Mouse (Mus musculus) liver, postnatal 0 days (tissue): ENCODE results near the gene Gm21987. TPM values are rescaled to one million over a fixed set of nuclear protein-coding genes. Genes with fewer than 3 reads are reported as not detected.

Source experiments
- ATAC-seq: fragments of 200-750 bp; cut with Nextera tagmentation; 2 replicates; pipeline ENCODE4 v1.8.0; 2017; ENCODE audit warnings: mild to moderate bottlenecking, moderate library complexity
- DNase-seq: peaks from one replicate; pipeline ENCODE4 v3.0.0-alpha.2; 2016
- H3K27ac ChIP-seq: fragments of 300-500 bp; sonication (generic); 2 replicates; pipeline ENCODE4 v1.5.1; 2014; ENCODE audit warnings: antibody characterized with exemption, moderate library complexity, mild to moderate bottlenecking, low read depth
- H3K27me3 ChIP-seq: fragments of 300-500 bp; sonication (generic); 2 replicates; pipeline ENCODE4 v1.6.1; 2014; ENCODE audit warnings: low read length, control low read depth, mixed read lengths; ENCODE audit not compliant: insufficient read depth
- H3K36me3 ChIP-seq: fragments of 300-500 bp; sonication (generic); replicated peaks from 2 replicates; pipeline ENCODE4 v1.6.1; 2014; ENCODE audit warnings: mild to moderate bottlenecking, control low read depth, low read length, moderate library complexity, mixed read lengths; ENCODE audit not compliant: insufficient read depth
- H3K4me1 ChIP-seq: fragments of 300-500 bp; sonication (generic); 2 replicates; pipeline ENCODE4 v1.6.1; 2014; ENCODE audit warnings: antibody characterized with exemption, mild to moderate bottlenecking, control low read depth; ENCODE audit not compliant: insufficient read depth
- H3K4me2 ChIP-seq: fragments of 300-500 bp; sonication (generic); 2 replicates; pipeline ENCODE4 v1.6.1; 2014; ENCODE audit warnings: low read depth, mild to moderate bottlenecking, low read length, moderate library complexity, mixed read lengths
- H3K4me3 ChIP-seq: fragments of 300-500 bp; sonication (generic); 2 replicates; pipeline ENCODE4 v1.5.1; 2014; ENCODE audit warnings: low read depth, low read length
- H3K9ac ChIP-seq: fragments of 300-500 bp; sonication (generic); replicated peaks from 2 replicates; pipeline ENCODE4 v1.6.1; 2014; ENCODE audit warnings: mild to moderate bottlenecking, moderate library complexity
- H3K9me3 ChIP-seq: fragments of 300-500 bp; sonication (generic); 2 replicates; pipeline ENCODE4 v1.6.1; 2016; ENCODE audit warnings: mild to moderate bottlenecking, control low read depth, low read length, mixed read lengths
- CTCF ChIP-seq: sonication (generic); IDR thresholded peaks from 2 replicates; pipeline ENCODE4 v1.5.1; 2016; ENCODE audit warnings: antibody characterized with exemption, low read depth
- EP300 ChIP-seq: IDR thresholded peaks from 2 replicates; pipeline ENCODE4 v1.6.1; 2016; ENCODE audit warnings: antibody characterized with exemption, low read depth, mild to moderate bottlenecking
- WGBS: fragments of 180-500 bp; shearing (Covaris S2); extraction: QIAGEN DNeasy Blood & Tissue Kit; methylation state at CpG from one replicate; pipeline ENCODE4 v1.1.7; 2014; ENCODE audit not compliant: insufficient replicate concordance; 5-methylcytosine and 5-hydroxymethylcytosine counted together
- polyA plus RNA-seq: library from polyadenylated mRNA; unstranded; fragments of >200 nt; fragmentation: Nextera tagmentation; extraction: Ambion mirVana; gene quantifications from 2 replicates; pipeline ENCODE4 v1.2.1, GENCODE M21; 2015

Gene Gm21987
- polyA plus RNA-seq, 1 experiment from 2014 or later, result not detected

GRCm38 (mm10) chr16:38401468-38401867 lies 54.6 kb downstream of the Gm21987 start:
- 76% methylated on average over 6 of the region's 6 CpGs for WGBS
- ATAC-seq, result no peak

GRCm38 (mm10) chr16:38403639-38404038 lies 56.8 kb downstream of the Gm21987 start:
- Histone ChIP-seq H3K27me3 (no peaks in the 10 kb centered on the region), H3K4me2 (no peak overlapping the region), H3K9ac (no peak overlapping the region), H3K9me3 (no peaks in the 10 kb centered on the region), H3K4me1 (peaks cover 26% of the 10 kb centered on the region), H3K4me3 (no peak overlapping the region), H3K36me3 (0 out of 2 replicates have a peak, but pooled peaks cover 4% of the 10 kb centered on the region), H3K27ac (no peak overlapping the region)
- no peak for TF ChIP-seq CTCF
- TF ChIP-seq EP300, result no peak
- WGBS, result 39% methylated on average over 7 of the region's 7 CpGs
- DNase-seq (peak; percentile 46), ATAC-seq (no peak)

More at GRCm38 (mm10) chr16:38401468-38401867, 54.6 kb downstream of the Gm21987 start:
- Histone ChIP-seq H3K4me3 (no peak overlapping the region), H3K27ac (no peak overlapping the region), H3K9ac (no peak overlapping the region), H3K27me3 (no peaks in the 10 kb centered on the region), H3K4me1 (peaks cover 33% of the 10 kb centered on the region), H3K9me3 (no peaks in the 10 kb centered on the region), H3K4me2 (no peak overlapping the region), H3K36me3 (0 out of 2 replicates have a peak, but pooled peaks cover 4% of the 10 kb centered on the region)
- TF ChIP-seq CTCF (no peak), EP300 (no peak)
- DNase-seq, result no peak

GRCm38 (mm10) chr16:38406293-38406692 lies 59.5 kb downstream of the Gm21987 start:
- ATAC-seq, result no peak
- no peaks in the 10 kb centered on the region for H3K9me3 ChIP-seq

GRCm38 (mm10) chr16:38406708-38407107 lies 59.9 kb downstream of the Gm21987 start:
- Histone ChIP-seq H3K27ac (no peak overlapping the region), H3K9ac (no peak overlapping the region), H3K4me3 (no peak overlapping the region), H3K9me3 (no peaks in the 10 kb centered on the region), H3K27me3 (no peaks in the 10 kb centered on the region), H3K4me2 (no peak overlapping the region), H3K36me3 (0 out of 2 replicates have a peak, but pooled peaks cover 8% of the 10 kb centered on the region), H3K4me1 (peaks cover 5% of the 10 kb centered on the region; the same call in 1 of the 2 replicates)
- DNase-seq (no peak), ATAC-seq (peak; percentile 95)
- 68% methylated on average over 6 of the region's 6 CpGs for WGBS
- no peak for TF ChIP-seq EP300

More at GRCm38 (mm10) chr16:38406293-38406692, 59.5 kb downstream of the Gm21987 start:
- H3K4me1 ChIP-seq, result peaks cover 5% of the 10 kb centered on the region; the same call in 1 of the 2 replicates
- 68% methylated on average over 5 of the region's 5 CpGs for WGBS
- 0 out of 2 replicates have a peak, but pooled peaks cover 8% of the 10 kb centered on the region for H3K36me3 ChIP-seq
- H3K27me3 ChIP-seq, result no peaks in the 10 kb centered on the region
- H3K4me2 ChIP-seq, result no peak overlapping the region
- H3K9ac ChIP-seq, result no peak overlapping the region
- DNase-seq, result no peak
- no peak overlapping the region for H3K27ac ChIP-seq
- no peak overlapping the region for H3K4me3 ChIP-seq
- no peak for TF ChIP-seq CTCF
- no peak for TF ChIP-seq EP300

GRCm38 (mm10) chr16:38407584-38407983 lies 60.7 kb downstream of the Gm21987 start:
- TF ChIP-seq EP300 (no peak), CTCF (no peak)
- WGBS, result 57% methylated on average over 5 of the region's 5 CpGs
- H3K4me1 ChIP-seq, result peaks cover 5% of the 10 kb centered on the region; the same call in 1 of the 2 replicates
- no peaks in the 10 kb centered on the region for H3K9me3 ChIP-seq
- no peak overlapping the region for H3K4me3 ChIP-seq
- H3K27ac ChIP-seq, result no peak overlapping the region
- ATAC-seq, result no peak
- 0 out of 2 replicates have a peak, but pooled peaks cover 8% of the 10 kb centered on the region for H3K36me3 ChIP-seq
- no peak overlapping the region for H3K4me2 ChIP-seq
- no peaks in the 10 kb centered on the region for H3K27me3 ChIP-seq
- no peak overlapping the region for H3K9ac ChIP-seq
- no peak for DNase-seq

- Histone ChIP-seq H3K9ac (no peak overlapping the region), H3K27ac (no peak overlapping the region), H3K27me3 (no peaks in the 10 kb centered on the region), H3K4me3 (no peak overlapping the region), H3K4me1 (peaks cover 5% of the 10 kb centered on the region; the same call in 1 of the 2 replicates), H3K4me2 (no peak overlapping the region), H3K9me3 (no peaks in the 10 kb centered on the region), H3K36me3 (0 out of 2 replicates have a peak, but pooled peaks cover 8% of the 10 kb centered on the region)
- TF ChIP-seq CTCF (no peak), EP300 (no peak)
- DNase-seq (no peak), ATAC-seq (no peak)
- 96% methylated on average over 8 of the region's 8 CpGs for WGBS
Measured at GRCm38 (mm10) chr16:38408416-38408815, 61.6 kb downstream of the Gm21987 start.

Other genes starting within 250 kb of the Gm21987 start
- gene Nr1i2, start 52.2 kb upstream of the Gm21987 start, polyA plus RNA-seq, result 13.8 and 14.6 TPM in 2 replicates
- gene Maats1, start 4.9 kb upstream of the Gm21987 start, polyA plus RNA-seq, result 0.04 TPM in 1 of 2 replicates, not detected in the other
- 274 and 276 TPM in 2 replicates for gene Cox17, start within 50 bp of the Gm21987 start, polyA plus RNA-seq
- gene Popdc2, start 15.2 kb downstream of the Gm21987 start, polyA plus RNA-seq, result 10.8 and 12.6 TPM in 2 replicates
- gene Pla1a, start 86.1 kb downstream of the Gm21987 start, polyA plus RNA-seq, result 49.8 and 55.8 TPM in 2 replicates
- 17.9 and 22.2 TPM in 2 replicates for gene Adprh, start 105.7 kb downstream of the Gm21987 start, polyA plus RNA-seq
- gene Cd80, start 108.5 kb downstream of the Gm21987 start, polyA plus RNA-seq, result 0.13 and 0.15 TPM in 2 replicates
- 14.8 and 17.0 TPM in 2 replicates for gene Timmdc1, start 175.6 kb downstream of the Gm21987 start, polyA plus RNA-seq
- 6.1 and 6.3 TPM in 2 replicates for gene Poglut1, start 203.2 kb downstream of the Gm21987 start, polyA plus RNA-seq
- 15.7 and 18.4 TPM in 2 replicates for gene Tmem39a, start 211.7 kb downstream of the Gm21987 start, polyA plus RNA-seq